Mouse (Mus musculus) kidney, postnatal 25 days (tissue): Measurements from ENCODE around the gene Btbd11.

Experiments used
- DNase-seq, 2 experiments: peaks; one replicate each; pipeline ENCODE4 v3.0.0; 2021; ENCODE audit warnings: mixed read lengths in 2 of 2

The Btbd11 gene

DNA sequence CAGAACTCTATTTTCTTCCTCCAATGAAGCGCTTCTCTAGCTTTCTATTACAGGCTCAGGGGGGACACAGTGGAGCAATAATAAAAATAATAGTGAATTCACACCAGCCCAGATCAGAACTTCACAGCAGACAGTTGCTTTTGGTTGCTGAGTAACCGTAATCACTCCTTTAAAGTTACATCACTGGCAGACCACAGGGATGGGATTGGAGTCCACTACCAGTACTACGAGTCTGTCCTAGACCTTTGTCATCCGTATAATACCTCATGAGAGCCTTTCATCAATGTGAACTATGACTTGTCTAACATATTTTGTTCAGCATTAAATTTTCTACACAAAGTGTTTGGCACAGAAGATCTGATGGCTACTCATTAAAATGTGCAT lies 35.0 kb downstream of the Btbd11 start:
- no peak for DNase-seq

DNA sequence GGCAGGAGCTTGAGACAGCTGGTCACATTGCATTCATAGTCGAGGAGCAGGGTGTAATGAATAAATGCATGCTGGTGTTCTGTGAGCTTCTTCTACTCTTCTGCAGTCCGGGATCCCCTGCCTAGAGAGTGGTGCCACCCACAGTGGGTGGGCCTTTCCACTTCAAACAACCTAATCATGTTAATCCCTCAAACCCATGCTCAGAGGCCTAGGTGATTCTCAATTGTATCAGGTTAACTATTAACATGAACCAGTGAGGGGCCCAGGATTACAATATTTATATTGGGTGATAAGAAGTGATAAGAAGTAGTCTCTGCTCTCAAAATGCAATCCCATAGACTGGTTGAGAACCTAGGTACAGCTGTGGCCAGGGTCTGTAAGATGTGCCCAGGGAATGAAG lies 39.1 kb downstream of the Btbd11 start:
- no peak for DNase-seq

DNA sequence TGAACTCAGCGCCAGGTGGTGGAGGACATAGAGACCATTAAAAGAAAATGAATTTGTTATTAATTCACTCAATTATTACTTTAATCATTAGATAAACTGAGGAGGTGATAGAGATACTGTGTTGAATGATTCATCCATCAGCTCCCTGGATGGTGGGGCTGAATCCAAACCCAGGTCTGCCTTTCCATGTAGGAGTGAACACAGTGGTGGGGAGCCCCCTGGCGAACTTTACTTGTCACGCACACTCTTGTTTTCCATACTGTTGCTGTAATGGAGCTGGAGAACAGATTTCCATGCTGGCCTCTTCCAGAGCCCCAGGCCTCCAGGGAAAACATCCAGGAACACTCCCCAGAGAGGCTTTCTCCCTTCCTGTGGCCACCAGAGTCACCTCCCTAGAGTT lies 50.6 kb downstream of the Btbd11 start:
- DNase-seq, result peak in 1 of 2 experiments; percentile 3

DNA sequence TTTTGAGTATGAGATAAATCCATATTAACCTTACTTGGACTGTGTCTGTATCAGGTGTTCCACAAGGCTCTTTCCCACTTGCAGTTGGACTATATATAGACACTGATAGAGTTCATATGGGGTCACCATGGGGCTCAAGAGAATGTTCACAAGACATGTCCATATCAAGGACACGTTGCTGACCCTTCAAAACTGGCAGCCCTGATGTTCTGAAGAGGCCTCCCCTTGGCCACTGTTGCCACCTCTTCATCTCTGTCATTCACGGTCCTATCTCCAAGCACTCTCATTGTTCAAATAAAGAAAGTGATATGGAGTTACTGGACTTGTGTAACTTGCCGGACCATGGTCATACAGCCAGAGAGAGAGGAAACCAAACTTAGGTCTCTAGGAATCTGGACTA lies 56.8 kb downstream of the Btbd11 start:
- DNase-seq, result no peak

DNA sequence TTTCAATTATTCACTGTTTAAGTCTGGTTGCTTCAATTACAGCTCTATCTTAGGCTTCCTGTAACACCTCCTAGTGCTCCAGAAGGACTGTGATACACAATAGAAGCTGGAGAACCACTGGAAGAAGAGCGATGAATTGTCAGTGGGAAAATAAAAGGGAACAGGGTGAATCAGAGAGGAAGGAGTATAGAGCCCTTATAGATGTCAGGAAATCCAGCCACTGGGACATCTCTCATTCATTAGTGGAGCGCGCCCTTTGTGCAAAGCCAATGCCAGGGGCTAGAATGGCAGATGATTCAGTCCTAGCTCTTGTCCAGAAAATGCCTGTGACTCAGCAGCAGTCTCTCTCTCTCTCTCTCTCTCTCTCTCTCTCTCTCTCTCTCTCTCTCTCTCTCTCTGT lies 59.3 kb downstream of the Btbd11 start:
- DNase-seq, result no peak

DNA sequence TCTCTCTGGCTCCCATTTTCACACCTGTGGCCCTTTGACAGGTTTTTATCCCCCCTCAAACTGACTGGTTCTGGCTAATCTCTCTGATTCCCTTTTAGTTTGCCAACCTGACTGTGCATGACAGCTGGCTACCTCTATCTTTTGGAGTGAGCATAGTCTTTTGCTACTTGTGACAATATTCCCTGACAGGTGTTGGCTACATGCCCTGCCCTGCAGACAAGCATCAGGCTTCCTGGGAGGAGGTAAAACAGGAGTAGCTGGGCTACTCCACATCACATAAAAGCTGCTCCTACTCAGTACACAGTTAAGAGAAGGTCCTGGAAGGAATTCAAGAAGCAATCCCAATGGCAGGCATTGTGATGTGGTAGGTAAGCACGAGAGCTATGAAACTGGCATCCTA lies 60.1 kb downstream of the Btbd11 start:
- no peak for DNase-seq

DNA sequence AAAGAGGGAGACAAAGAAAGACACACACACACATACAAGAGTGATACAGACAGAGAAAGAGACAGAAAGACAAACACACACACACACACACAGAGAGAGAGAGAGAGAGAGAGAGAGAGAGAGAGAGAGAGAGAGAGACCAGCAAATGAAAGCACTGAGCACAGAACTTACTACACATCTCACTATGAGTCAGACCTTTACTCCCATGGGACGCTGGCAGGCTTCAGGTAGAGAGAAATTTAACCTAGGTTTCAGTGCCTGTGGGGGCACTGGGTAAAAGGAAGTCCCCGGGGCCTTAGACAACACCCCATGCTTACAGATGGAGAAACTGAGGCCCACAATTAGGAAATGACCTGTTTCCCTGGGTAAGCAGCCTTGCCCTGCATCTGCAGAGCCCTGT lies 61.3 kb downstream of the Btbd11 start:
- DNase-seq, result no peak

DNA sequence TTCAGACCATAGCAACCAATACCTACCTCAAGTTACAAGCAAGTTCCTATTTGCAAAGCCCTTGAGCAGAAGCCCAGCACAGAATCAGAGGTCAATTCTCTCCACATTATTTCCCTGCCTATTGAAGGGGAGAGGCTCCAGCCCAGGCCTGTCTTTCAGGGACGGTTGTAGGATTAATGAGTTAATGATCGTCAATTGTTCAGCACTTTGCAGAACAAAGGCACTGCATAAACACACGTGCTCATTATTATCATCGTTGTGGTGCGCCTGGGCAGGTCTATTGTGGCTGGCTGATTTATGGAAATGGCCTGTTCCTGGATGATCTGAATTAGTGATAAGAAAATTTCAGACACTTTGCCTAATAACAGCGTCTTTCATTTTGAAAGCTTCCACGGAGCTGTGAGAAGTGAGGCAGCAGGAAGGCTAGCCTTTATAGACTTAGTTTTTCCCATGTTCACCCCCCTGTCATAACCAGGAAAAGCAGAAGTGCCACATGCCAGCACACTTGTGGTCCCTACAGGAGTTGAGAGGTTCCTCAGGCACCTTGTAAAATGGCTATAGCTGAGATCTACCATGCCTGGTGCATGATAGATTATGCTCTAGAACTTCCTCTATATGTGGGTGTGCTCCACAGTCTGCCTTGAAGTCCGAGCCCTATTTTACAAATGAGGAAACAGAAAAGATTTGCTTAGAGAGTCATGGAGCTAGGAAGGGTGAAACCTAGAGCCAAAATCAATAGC lies 65.2 kb downstream of the Btbd11 start:
- DNase-seq, result no peak

DNA sequence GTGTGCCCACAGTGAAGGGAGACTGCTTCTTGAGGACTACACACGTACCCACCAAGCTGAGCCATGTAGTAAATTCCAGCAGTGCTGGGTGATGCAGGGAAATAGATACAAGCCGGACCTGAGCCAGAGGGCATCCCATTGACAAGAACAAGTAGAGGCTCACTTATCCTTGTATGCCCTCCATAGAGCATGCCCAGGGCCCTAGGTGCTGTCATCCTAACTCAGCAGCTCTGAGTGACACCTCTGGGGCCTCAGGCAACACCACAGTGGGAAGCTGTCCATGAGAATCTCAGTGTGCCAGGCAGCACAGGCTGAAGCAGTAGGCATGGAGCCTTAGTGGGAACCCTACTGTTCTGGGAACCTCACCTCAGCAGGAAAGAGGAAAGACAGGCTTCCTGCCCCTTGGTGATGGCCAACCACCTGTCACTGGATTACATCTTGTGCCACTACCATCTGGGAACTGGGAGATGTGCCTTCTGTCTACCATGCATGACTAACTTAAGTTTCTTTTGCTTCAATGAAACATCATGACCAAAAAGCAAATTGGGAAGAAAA lies 66.7 kb downstream of the Btbd11 start:
- no peak for DNase-seq

DNA sequence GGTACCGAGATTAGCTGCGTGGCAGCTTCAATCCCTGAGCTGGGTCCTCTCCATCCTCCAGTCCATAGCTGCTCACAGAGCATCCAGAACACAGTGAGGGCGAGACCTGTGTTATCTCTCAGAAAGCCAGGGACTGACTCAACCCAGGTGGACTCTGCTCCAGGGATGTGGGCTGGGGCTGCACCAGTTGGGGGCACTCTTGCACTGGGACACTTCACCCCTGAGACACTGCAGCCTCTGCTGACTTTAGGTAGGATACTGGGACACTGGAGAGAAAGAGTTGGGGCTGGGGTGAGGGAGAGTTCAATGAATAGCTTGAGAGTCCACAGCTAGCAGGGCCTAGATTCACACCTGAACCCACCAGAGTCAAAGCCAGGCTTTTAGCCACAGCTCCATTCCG lies 69.4 kb downstream of the Btbd11 start:
- DNase-seq, result no peak

DNA sequence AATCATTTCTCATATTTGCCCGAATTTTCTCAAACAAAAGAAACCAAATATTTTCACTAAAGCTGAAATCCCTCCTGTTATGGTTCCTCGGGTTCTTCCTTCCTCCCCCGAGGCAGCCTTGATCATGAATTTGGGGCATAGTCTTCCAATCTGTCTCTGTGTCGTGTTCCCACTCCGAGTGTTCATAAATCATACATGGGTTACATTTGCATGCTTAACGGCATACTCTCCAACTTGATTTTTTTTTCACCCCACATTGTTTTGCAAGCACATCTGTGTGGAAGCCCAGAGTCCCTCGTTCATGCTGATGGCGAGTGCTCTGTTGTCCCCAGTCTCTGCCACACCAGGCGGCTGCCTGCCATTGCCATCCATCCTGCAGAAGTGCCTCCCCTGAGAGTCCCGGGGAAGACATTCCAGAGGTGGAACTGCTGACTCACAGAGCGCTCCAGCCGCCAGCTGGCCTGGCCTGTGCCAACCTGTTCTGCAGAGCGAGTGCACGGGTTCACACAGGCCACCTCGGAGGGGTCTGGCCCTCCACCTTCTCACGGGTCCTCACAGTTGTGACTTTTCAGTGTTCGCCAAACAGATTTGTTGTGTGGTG lies 72.2 kb downstream of the Btbd11 start:
- peak; percentile 60 to 78 for DNase-seq

DNA sequence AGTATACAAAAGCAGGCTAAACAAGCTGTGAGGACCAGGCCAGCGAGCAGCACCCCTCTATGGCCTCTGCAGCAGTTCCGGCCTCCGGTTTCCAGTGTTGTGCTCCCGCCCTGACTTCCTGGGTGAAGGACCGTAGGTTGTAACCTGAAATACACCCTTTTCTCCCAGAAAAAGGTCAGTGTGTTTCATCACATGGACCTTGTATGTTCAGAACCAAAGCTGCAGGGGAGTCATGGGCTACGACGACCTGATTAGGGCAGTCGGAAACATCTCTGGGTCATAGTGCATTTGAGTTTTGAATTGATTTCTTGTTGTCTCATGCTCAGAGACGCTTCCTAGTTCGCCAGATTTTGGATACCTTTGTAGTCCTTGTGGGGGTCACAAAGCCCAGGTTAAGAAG lies 74.1 kb downstream of the Btbd11 start:
- no peak for DNase-seq

DNA sequence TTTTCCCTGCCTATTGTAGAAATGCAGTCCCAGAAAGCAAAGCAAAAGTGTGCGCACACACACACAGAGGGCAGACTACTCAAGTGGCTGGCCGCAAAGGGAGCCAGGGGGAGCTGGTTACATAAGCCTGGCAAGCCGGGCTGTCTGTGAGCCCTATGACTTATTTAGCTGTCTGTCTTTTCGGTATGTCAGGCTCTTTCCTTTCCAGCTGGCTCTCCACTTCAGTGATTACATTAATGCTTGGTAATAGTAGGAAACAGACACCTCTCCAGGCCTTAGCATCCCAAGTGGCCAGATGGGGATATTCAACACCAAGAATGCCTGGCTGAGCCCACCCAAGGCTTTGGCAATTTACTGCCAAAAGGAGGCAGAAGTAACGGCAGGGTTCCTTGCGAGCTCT lies 77.5 kb downstream of the Btbd11 start:
- DNase-seq, result no peak

DNA sequence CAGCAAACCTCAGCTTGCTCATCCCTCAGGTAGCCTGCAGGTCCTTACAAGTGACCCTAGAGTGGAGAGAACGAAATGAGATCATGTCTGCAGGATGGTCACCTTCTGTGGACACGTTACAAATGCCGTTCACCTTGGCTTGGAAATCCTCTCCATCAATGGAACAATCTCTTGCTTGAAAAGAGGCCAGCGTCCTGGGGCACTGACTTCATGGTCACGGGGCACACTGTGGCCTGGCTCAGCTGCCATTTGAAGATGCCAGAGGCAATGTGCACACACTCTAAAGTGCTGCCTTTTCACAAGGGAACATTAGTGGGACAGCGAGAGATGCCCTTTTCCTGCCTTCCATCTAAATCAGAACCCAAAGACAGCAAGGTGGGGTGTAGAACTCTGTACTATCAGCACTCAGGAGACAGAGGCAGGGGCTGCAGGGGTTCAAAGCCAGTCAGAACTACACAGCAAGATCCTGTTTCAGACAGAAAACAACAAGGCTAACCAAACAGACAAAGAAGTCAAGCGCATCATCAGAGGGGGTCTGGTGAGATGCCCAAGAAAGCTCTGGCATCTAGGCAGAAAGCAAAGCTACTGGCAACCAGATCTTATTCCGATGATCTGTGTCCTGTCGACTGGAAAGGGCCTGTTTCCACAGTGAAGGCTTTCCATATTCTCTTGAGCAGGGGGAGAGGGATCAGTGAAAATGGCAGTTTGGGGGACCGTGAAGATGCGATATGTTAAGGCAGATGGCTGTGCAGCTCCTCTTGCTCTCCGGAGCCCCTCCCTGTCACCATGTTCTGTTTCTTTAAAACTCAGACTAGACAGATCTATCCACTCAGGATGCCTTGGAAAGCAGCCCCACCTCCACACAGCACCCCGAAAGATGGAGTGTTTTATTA lies 79.1 kb downstream of the Btbd11 start:
- DNase-seq, result no peak

DNA sequence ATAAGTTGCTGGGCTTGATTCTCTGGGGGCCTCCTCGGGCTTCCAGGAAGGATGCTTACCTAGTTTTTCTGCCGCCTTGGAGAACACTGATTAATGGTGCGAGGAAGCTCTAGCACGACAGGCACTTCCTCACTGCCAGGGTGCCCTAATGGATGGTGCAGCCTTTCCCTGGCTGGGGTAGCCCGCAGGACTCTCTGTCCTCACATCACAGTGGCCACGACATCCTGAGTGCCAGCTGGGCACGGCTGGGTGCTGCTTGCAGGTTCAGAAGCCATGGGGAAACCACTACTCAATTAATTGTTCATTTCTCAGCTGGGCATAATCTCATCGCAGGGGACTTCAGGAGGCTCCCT lies 79.8 kb downstream of the Btbd11 start:
- no peak for DNase-seq

DNA sequence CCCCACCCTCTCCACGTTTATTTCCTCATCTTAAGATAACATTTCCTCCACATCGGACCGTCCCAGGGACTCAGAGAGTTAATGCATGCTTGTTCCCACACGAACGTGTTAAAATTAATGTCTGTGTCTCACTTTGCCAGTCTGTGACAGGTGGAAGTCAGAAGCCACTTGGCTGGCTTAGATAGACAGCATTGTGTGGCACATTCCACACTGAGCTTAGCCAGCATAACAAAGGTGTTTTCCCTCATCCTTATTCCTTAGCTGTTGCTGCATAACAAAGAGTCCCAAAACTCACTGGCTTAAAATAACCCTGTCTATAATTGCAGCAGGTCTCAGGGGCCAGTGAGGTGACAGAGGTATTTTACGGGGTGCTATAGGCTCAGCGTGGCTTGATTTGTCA lies 80.8 kb downstream of the Btbd11 start:
- no peak for DNase-seq

DNA sequence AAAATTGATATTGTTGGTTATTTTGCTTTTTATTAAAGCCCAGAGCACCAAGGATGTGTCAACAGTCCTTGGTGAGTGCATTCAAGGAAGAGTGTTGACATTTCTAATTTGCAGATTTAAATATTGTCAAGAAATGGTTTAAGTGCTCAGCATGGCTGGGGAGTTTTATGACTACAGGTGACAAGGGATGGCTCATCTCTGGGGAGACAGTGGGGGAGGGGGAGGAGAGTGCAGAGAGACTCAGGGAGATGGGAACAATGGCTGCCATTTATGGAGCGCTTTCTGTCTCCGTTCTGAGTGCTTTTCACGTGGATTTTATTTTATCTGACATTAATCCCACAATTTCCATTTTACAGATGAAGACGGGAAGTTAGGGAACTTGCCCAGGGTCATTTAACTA lies 81.9 kb downstream of the Btbd11 start:
- no peak for DNase-seq

DNA sequence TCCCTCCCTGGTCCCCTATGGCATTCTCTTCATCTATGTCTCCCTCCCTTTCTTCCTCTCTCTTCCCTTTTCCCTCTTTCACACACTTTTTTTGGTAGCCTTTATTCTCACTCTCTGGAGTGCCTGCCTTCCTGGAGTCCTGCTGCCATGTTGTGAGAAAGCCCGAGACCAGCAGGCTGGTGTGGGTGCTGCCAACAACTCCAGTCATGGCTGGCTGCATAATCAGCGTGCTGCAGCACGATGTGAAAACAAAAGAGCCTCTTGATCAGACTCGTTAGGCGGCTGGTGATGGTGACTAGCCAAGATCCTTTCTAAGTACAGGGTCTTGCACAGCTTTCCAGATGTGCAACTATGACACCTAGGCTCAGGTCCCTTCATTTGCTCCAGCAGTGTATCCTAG lies 82.7 kb downstream of the Btbd11 start:
- DNase-seq, result no peak

DNA sequence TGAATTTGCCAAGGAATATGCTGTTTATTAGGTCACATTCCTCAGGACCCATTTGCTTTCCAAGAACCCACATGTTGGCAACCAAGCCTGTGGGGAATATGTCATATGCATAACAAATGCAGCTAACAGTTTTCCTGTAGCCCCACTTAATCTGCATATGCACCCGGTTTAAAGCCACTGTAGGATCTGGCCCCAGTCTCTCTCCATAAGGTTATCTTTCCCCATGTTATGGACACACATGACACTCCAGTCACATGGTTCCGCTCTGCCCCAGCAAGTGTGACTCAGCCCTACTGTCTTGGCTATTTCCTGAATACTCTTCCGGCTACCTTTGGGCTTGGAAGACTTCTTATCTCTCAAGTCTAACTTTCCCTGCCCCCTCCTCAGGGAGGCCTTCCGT lies 86.7 kb downstream of the Btbd11 start:
- DNase-seq, result no peak

DNA sequence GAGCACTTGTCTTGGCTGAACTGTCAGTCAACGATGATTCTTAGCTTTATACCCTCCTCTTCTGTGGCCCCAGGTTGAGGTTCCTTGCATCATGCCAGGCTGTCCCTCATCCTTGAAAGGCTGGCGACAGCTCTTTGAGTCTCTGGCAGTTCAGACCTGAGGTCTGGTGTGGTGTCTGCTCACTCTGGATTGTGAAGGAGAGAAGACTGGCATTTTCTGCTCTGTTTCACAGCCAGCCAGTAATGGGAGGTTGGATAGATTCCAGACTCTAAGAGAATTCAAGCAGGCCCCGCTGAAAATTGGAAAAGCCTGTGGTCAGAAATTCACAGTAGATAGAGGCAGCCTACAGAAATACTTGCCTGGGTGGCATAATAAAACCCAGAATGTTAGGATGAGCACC lies 87.3 kb downstream of the Btbd11 start:
- no peak for DNase-seq

DNA sequence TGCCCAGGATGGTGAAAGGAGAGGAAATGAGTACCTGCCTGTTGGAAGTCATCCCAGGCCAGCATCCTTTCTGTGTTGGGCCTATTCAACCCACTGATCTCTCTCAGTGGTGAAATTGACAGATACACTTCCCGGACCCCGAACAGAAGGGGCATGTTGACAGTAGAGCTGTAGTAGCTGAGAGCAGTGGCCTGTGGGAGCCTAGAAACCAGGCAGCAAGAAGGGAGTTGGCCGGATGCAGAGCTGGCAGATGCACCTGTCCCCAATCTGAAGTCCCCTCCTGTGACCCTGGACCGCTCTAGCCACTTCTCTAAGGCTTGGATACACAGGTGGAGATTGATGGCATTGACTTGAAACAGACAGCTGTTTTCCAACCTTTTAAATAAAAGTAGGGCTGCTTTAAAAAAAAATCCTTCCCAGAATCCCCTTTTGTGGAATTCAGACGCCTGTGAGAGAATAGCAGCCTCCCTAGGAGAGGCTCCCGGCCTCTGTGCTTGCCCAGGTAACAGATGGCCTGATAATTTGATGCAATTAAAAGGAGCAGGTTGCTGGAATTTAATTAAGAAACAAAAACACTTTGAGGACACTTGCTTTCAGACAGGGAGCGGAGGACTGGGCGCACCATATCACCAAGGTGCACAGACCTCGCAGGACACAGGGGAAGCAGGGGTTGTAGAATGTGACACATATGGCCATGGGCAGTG lies 89.2 kb downstream of the Btbd11 start:
- no peak for DNase-seq

DNA sequence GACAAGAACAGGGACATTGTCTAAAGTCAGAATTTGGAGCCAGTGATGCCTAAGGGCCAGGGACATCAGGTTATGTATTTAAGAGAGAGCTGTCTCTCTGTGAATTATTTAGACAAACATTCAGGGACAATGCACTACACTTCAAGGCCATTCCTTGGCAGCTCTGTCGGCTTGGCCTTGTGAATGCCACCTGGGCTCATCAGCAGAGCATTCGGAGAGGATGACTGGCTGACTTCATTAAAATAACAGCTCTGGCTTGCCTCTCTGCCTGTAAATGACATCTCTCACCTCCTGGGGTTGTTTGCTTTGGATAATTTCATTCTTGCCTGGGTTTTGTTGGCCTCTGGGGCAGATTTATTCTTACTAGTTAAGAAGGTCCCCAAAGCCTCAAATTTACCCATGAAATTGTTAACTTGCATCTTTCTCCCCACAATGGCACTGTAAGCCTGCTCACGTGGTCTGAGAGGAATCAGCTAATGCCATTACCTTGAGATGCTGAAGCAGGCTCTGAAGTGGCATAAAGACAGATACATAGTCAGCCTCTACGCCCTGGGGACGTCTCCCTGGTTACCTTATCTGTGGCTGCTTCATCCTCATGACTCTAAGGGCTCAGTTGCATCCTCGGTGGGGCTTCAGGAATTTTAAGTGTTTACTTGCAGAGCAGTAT lies 93.5 kb downstream of the Btbd11 start:
- no peak for DNase-seq

DNA sequence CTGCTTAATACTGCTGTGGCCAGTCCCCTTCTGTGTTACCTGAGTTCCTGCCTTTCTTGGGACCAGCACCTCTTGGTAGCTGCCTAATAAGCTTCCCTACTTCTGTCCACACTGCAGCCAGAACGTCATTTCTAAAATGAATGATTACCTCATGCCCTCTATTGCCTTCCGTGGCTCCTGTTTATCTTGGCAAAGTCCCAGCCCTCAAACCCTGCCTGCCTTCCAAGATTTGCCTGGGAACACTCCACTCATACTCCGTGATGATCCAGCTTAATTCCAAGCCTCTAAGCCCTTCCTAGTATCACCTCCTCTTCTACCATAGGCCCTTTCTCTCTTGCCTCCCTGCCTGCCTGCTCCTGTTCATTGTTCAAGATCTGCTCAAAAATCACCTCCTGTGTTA lies 94.5 kb downstream of the Btbd11 start:
- peak; percentile 31 to 42 for DNase-seq
